Mouse (Mus musculus): ENCODE results near the gene Suds3. TPM values are rescaled to one million over a fixed set of nuclear protein-coding genes. Genes with fewer than 3 reads are reported as not detected.

Gene Suds3
- polyA plus RNA-seq, 1 experiment from 2014 or later: 79.0 TPM

DNA sequence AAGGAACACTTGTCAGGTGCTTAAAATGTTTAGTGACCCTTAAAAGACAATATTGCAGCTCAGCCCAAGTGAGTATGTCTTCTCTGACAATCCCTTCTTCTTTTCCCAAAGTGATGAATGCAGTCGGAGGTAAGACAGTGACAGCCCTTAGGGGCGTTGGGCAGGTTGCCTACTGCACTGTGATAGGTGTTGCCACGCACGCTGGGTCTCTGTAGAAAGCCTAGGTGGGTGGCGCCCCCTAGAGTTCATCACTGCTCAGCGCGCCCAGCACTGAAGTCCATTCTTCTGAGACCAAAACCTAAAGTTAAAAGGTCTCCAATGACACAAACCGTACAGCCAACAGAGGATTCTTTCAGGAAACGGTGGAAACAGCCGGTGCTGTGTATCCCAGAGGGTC lies 46.4 kb downstream of the Suds3 start:
- peaks cover 6% of the 10 kb centered on the region for H3K4me1 ChIP-seq
- no peak overlapping the region for H3K9ac ChIP-seq
- 0 out of 2 replicates have a peak, but pooled peaks have one; percentile 41 for ATAC-seq
- H3K4me3 ChIP-seq: no peak overlapping the region
- 18% methylated on average over 10 of the region's 10 CpGs for WGBS
- H3K4me2 ChIP-seq: peak overlapping the region; percentile 40
- H3K27me3 ChIP-seq: no peaks in the 10 kb centered on the region
- no peaks in the 10 kb centered on the region for H3K36me3 ChIP-seq (ENCODE audit: poor library complexity, severe bottlenecking)
- no peak overlapping the region; the same call in 1 of the 2 replicates for H3K27ac ChIP-seq
- no peaks in the 10 kb centered on the region for H3K9me3 ChIP-seq (replicated peaks)

DNA sequence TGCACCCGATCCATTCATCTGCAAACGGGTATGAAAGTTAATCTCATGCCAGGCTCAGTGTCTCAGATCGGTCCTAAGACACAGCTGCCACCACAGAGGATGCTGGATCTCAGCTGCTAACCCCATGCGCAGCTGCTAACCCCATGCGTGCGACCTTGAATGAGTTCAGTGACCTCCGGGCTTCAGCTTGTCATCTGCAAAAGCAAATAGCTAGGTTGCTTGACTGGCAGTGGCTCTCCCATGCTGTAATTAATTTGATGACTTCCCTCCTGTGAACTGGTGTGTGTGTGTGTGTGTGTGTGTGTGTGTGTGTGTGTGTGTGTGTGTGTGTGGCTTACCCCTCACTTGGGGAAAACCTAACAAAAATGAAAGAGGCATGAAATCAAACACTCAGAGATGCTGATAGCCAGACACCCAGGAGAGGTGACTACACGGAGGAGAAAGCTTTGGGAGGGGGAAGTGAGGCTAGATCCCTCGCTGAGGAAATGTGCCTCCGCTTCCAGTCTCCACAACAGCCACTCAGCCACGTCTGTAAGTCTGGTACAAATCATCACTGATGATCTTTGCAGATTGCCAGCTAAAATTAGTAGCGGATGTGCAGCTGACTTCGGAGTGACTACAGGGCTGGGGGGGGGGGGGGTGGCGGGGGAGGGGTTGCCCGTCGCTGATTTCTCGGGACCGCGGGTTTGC lies 47.0 kb downstream of the Suds3 start:
- Histone ChIP-seq H3K4me2 (peak overlapping the region; percentile 40), H3K4me1 (peaks cover 6% of the 10 kb centered on the region), H3K9me3 (replicated peaks) (no peaks in the 10 kb centered on the region), H3K27me3 (no peaks in the 10 kb centered on the region), H3K9ac (no peak overlapping the region), H3K4me3 (no peak overlapping the region), H3K36me3 (ENCODE audit: poor library complexity, severe bottlenecking) (no peaks in the 10 kb centered on the region), H3K27ac (no peak overlapping the region)
- WGBS: 28% methylated on average over 19 of the region's 19 CpGs
- no peak for ATAC-seq

DNA sequence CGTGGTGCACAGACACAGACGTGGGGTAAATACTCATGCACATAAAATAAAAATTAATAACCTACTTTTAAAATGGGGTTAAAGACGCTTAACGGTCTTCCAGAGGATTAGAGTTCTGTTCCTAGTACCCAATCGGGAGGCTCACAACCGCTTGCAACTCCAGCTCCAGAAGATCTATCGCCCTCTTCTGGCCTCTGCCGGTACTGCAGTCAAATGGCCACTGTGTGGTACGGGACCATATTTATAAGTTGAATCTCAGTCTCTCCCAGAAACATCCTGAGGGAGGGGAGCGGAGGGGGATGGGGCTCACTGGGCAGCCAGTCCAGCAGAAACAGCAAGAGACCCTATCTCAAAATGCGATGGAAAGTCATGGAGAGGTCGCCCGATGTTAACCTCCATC lies 47.7 kb downstream of the Suds3 start:
- WGBS: 78% methylated on average over 13 of the region's 13 CpGs
- ATAC-seq: no peak
- no peak overlapping the region for H3K4me2 ChIP-seq
- H3K9me3 ChIP-seq (replicated peaks): no peaks in the 10 kb centered on the region
- H3K27ac ChIP-seq: no peak overlapping the region
- H3K4me3 ChIP-seq: no peak overlapping the region
- H3K36me3 ChIP-seq (ENCODE audit: poor library complexity, severe bottlenecking): no peaks in the 10 kb centered on the region
- H3K27me3 ChIP-seq: no peaks in the 10 kb centered on the region
- no peak overlapping the region for H3K9ac ChIP-seq
- H3K4me1 ChIP-seq: peaks cover 6% of the 10 kb centered on the region

DNA sequence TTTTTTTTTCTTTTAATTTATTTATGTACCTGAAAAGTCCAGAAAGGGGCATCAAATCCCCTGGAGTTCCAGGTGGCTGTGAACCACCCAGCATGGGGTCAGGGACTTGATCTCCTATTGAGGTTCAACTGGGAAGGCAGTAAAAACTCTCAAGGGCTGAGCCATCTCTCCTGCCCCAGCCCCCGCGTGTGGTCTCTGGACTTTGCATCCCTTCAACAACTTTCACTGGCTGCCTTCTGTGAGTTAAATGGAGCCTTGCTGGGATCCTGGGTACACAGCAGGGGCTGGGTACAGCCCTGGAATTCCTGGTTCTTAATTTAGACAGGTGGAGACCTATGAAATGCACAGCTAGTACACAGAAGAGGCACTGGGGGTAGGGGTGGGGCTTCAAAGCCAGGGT lies 54.7 kb downstream of the Suds3 start:
- no peak for ATAC-seq
- Histone ChIP-seq H3K9ac (no peak overlapping the region), H3K4me2 (no peak overlapping the region), H3K4me1 (no peaks in the 10 kb centered on the region), H3K27me3 (no peaks in the 10 kb centered on the region), H3K9me3 (replicated peaks) (no peaks in the 10 kb centered on the region), H3K27ac (no peak overlapping the region), H3K4me3 (no peak overlapping the region), H3K36me3 (ENCODE audit: poor library complexity, severe bottlenecking) (no peaks in the 10 kb centered on the region)
- 59% methylated on average over 2 of the region's 2 CpGs for WGBS

DNA sequence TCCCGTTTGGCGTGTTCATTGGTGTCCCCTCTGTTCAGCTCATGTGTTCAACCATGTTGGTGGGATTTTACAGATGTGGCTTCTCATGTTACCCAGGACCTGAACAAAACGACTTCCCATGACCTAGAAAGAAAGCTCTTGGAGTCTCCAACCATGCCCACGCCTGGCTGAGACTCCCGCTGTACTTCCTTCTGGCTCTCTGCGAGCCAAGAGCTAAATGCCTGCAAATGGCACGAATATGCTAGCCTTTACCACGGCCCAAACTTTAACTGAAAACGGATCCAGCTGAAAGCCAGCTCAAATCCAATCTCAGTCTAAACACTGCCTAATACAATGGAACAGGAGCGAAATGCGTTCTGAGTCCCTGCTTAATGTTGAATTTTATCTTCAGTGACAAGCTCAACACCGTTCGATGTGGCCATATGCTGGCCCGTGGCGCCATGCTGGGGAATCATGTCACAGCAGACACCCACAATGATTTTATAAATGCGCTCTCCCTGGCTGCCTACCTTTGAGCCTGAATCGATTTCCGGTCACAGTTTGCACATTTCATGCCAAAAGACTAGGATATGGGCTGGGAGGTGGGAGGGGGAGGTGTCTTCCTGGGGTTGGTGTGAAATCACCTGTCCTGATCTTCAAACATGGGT lies 55.3 kb downstream of the Suds3 start:
- H3K9ac ChIP-seq: no peak overlapping the region
- no peaks in the 10 kb centered on the region for H3K4me1 ChIP-seq
- H3K9me3 ChIP-seq (replicated peaks): no peaks in the 10 kb centered on the region
- no peak overlapping the region for H3K4me2 ChIP-seq
- H3K27ac ChIP-seq: no peak overlapping the region
- no peaks in the 10 kb centered on the region for H3K36me3 ChIP-seq (ENCODE audit: poor library complexity, severe bottlenecking)
- no peaks in the 10 kb centered on the region for H3K27me3 ChIP-seq
- no peak overlapping the region for H3K4me3 ChIP-seq
- 81% methylated on average over 18 of the region's 18 CpGs for WGBS
- no peak for ATAC-seq

DNA sequence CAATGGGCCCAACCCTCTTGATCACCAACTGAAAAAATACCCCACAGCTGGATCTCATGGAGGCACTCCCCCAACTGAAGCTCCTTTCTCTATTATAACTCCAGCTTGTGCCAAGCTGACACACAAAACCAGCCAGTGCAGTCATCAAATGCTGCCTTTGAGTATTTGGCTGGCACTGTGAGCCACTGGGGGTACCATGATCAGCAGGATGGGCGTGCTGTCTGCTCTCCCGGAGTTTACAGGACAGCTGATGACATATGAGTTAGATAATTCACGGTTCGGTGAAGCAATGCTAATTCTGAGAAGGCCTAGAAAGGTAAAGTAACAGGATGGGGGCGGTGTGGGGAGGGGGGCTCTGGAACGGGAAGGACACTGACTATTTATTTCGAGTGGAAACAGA lies 66.0 kb downstream of the Suds3 start:
- no peaks in the 10 kb centered on the region for H3K27me3 ChIP-seq
- 90% methylated on average over 7 of the region's 7 CpGs for WGBS
- H3K4me3 ChIP-seq: no peak overlapping the region
- H3K36me3 ChIP-seq (ENCODE audit: poor library complexity, severe bottlenecking): no peaks in the 10 kb centered on the region
- H3K4me2 ChIP-seq: no peak overlapping the region
- ATAC-seq: no peak
- no peak overlapping the region for H3K27ac ChIP-seq
- no peaks in the 10 kb centered on the region for H3K4me1 ChIP-seq
- H3K9ac ChIP-seq: no peak overlapping the region
- H3K9me3 ChIP-seq (replicated peaks): no peaks in the 10 kb centered on the region

DNA sequence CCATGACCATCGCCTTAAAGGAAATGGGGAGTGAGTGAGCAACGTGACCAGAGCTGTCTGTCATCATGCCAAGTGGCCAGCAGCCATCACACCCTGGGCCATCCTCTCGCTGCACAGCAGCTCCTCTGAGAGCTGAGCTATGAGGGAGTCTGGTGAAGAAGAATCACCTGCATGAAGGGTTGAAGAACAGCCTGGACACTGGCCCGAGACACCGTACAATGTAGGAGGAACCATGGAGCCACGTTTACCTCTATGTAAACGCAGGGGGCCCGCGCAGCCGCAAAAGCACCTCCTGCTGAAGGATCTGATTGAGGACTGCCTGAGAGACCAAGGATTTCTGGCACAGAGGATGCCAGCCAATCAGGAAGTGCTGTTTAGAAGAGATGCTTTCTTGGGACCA lies 70.8 kb downstream of the Suds3 start:
- 69% methylated on average over 10 of the region's 10 CpGs for WGBS

DNA sequence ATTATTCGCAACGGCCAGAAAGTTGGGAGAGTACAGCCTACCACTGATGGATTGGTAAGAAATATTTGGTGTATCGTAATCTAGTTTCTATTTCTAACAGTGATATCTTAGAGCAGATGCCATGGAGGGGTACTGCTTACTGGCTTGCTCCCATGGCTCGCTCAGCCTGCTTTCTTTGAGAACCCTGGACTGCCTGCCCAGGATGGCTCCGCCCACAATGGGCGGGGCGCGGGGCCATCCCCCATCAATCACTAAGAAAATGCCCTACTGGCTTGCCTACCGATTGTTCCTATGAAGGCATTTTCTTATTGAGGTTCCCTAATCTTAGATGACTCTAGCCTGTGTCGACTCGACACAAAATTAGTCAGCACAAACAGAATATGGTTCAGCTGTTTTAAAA lies 73.3 kb downstream of the Suds3 start:
- WGBS: 68% methylated on average over 11 of the region's 11 CpGs

More for the DNA sequence above, 70.8 kb downstream of the Suds3 start:
- Histone ChIP-seq H3K9ac (no peak overlapping the region), H3K27me3 (no peaks in the 10 kb centered on the region), H3K27ac (no peak overlapping the region), H3K4me3 (no peak overlapping the region), H3K9me3 (replicated peaks) (no peaks in the 10 kb centered on the region), H3K4me2 (no peak overlapping the region), H3K4me1 (no peaks in the 10 kb centered on the region), H3K36me3 (ENCODE audit: poor library complexity, severe bottlenecking) (no peaks in the 10 kb centered on the region)
- no peak for ATAC-seq

More for the DNA sequence above, 73.3 kb downstream of the Suds3 start:
- H3K4me1 ChIP-seq: no peaks in the 10 kb centered on the region
- H3K9me3 ChIP-seq (replicated peaks): no peaks in the 10 kb centered on the region
- H3K27ac ChIP-seq: no peak overlapping the region
- H3K27me3 ChIP-seq: no peaks in the 10 kb centered on the region
- H3K4me3 ChIP-seq: no peak overlapping the region
- no peaks in the 10 kb centered on the region for H3K36me3 ChIP-seq (ENCODE audit: poor library complexity, severe bottlenecking)
- no peak overlapping the region for H3K4me2 ChIP-seq
- no peak for ATAC-seq
- H3K9ac ChIP-seq: no peak overlapping the region

Other genes with a start within 250 kb of the Suds3 start
- 29.8 and 30.7 TPM in 2 replicates for gene Taok3, start 4.0 kb upstream of the Suds3 start, polyA plus RNA-seq (2015; fragmentation: Nextera tagmentation; extraction: Ambion mirVana)
- gene Pebp1, start 171.5 kb upstream of the Suds3 start, polyA plus RNA-seq (2015; fragmentation: Nextera tagmentation; extraction: Ambion mirVana): 1,080 and 1,130 TPM in 2 replicates
- gene Vsig10, start 203.0 kb upstream of the Suds3 start, polyA plus RNA-seq (2015; fragmentation: Nextera tagmentation; extraction: Ambion mirVana): 0.98 and 2.6 TPM in 2 replicates
- gene Wsb2, start 241.2 kb upstream of the Suds3 start, polyA plus RNA-seq (2015; fragmentation: Nextera tagmentation; extraction: Ambion mirVana): 86.2 and 99.0 TPM in 2 replicates

Measured in forebrain, embryonic 13.5 days (tissue).